Mouse (Mus musculus): ENCODE results near the gene Rnf121. TPM values are rescaled to one million over a fixed set of nuclear protein-coding genes. Genes with fewer than 3 reads are reported as not detected.

Gene Rnf121
- polyA plus RNA-seq, 1 experiment from 2014 or later = 33.3 TPM

Other genes with a start within 250 kb of the Rnf121 start
- 0.43 TPM in 1 of 2 replicates, not detected in the other for gene Phox2a, start 247.2 kb downstream of the Rnf121 start, polyA plus RNA-seq (2015; fragmentation: Nextera tagmentation; extraction: Ambion mirVana)
- 44.6 and 44.8 TPM in 2 replicates for gene Inppl1, start 227.2 kb downstream of the Rnf121 start, polyA plus RNA-seq (2015; fragmentation: Nextera tagmentation; extraction: Ambion mirVana)
- gene Folr2, start 208.3 kb downstream of the Rnf121 start, polyA plus RNA-seq (2015; fragmentation: Nextera tagmentation; extraction: Ambion mirVana) = 1.5 and 1.9 TPM in 2 replicates
- gene Anapc15, start 201.8 kb downstream of the Rnf121 start, polyA plus RNA-seq (2015; fragmentation: Nextera tagmentation; extraction: Ambion mirVana) = 70.3 and 73.4 TPM in 2 replicates
- 0.25 TPM in 1 of 2 replicates, not detected in the other for gene Folr1, start 194.7 kb downstream of the Rnf121 start, polyA plus RNA-seq (2015; fragmentation: Nextera tagmentation; extraction: Ambion mirVana)
- 157 and 168 TPM in 2 replicates for gene Lamtor1, start 159.6 kb downstream of the Rnf121 start, polyA plus RNA-seq (2015; fragmentation: Nextera tagmentation; extraction: Ambion mirVana)
- gene Tomt, start 159.1 kb downstream of the Rnf121 start, polyA plus RNA-seq (2015; fragmentation: Nextera tagmentation; extraction: Ambion mirVana) = 0.51 and 0.59 TPM in 2 replicates
- 7.3 and 8.3 TPM in 2 replicates for gene Lrrc51, start 131.6 kb downstream of the Rnf121 start, polyA plus RNA-seq (2015; fragmentation: Nextera tagmentation; extraction: Ambion mirVana)
- gene Numa1, start 131.4 kb downstream of the Rnf121 start, polyA plus RNA-seq (2015; fragmentation: Nextera tagmentation; extraction: Ambion mirVana) = 90.9 and 92.0 TPM in 2 replicates
- 3.3 TPM in 2 replicates for gene Il18bp, start 46.8 kb downstream of the Rnf121 start, polyA plus RNA-seq (2015; fragmentation: Nextera tagmentation; extraction: Ambion mirVana)
- 45.4 and 47.8 TPM in 2 replicates for gene Xndc1, start within 50 bp of the Rnf121 start, polyA plus RNA-seq (2015; fragmentation: Nextera tagmentation; extraction: Ambion mirVana)
- gene Xntrpc, start 244 bp upstream of the Rnf121 start, polyA plus RNA-seq (2015; fragmentation: Nextera tagmentation; extraction: Ambion mirVana) = 1.6 and 2.7 TPM in 2 replicates
- 0.56 TPM in 1 of 2 replicates, not detected in the other for gene Trpc2, start 17.6 kb upstream of the Rnf121 start, polyA plus RNA-seq (2015; fragmentation: Nextera tagmentation; extraction: Ambion mirVana)
- gene Art1, start 36.3 kb upstream of the Rnf121 start, polyA plus RNA-seq (2015; fragmentation: Nextera tagmentation; extraction: Ambion mirVana) = 1.4 and 2.0 TPM in 2 replicates
- 1.2 and 1.8 TPM in 2 replicates for gene Art5, start 44.0 kb upstream of the Rnf121 start, polyA plus RNA-seq (2015; fragmentation: Nextera tagmentation; extraction: Ambion mirVana)
- gene Chrna10, start 51.4 kb upstream of the Rnf121 start, polyA plus RNA-seq (2015; fragmentation: Nextera tagmentation; extraction: Ambion mirVana) = not detected in 2 replicates
- gene Nup98, start 144.7 kb upstream of the Rnf121 start, polyA plus RNA-seq (2015; fragmentation: Nextera tagmentation; extraction: Ambion mirVana) = 37.1 and 38.7 TPM in 2 replicates
- gene Pgap2, start 144.7 kb upstream of the Rnf121 start, polyA plus RNA-seq (2015; fragmentation: Nextera tagmentation; extraction: Ambion mirVana) = 93.5 and 98.9 TPM in 2 replicates
- 59.5 and 60.7 TPM in 2 replicates for gene Rhog, start 190.6 kb upstream of the Rnf121 start, polyA plus RNA-seq (2015; fragmentation: Nextera tagmentation; extraction: Ambion mirVana)
- 27.7 and 30.1 TPM in 2 replicates for gene Stim1, start 202.3 kb upstream of the Rnf121 start, polyA plus RNA-seq (2015; fragmentation: Nextera tagmentation; extraction: Ambion mirVana)

Data from embryonic facial prominence, embryonic 13.5 days (tissue).